Mouse (Mus musculus) testis, postnatal 10 days (tissue): ENCODE measurements around the gene Tmem37.
A peak's percentile ranks its signal among the peaks of the same experiment; 100 is the strongest.

Experiments used
- DNase-seq: peaks from one replicate; pipeline ENCODE4 v3.0.0; 2021; ENCODE audit warnings: low spot score

The Tmem37 gene

GRCm38 (mm10) chr1:120057674-120058430 lies 16.0 kb downstream of the Tmem37 start:
- DNase-seq, result no peak

DNA sequence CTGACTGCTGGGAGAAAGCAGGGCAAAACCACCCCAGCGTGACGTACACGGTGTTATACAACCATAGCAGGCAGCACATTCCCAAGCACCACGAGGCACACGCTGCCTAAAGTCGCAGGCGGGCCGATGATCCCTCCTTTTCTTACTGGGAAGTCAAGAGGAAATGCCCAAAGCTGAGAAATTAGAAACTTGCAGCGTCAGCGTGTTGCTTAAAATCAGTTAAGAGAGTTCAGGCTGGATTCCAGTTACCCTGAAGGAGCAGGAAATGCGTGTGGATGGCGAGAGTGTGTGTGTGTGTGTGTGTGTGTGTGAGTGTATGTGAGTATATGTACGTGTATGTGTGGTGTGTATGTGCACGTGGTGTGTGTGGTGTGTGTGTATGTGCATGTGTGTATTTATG lies 16.8 kb downstream of the Tmem37 start:
- peak; percentile 48 for DNase-seq

- peak; percentile 68 for DNase-seq
These were observed 17.6 kb downstream of the Tmem37 start for GRCm38 (mm10) chr1:120056236-120056635.

GRCm38 (mm10) chr1:120055475-120055874 lies 18.4 kb downstream of the Tmem37 start:
- no peak for DNase-seq

DNA sequence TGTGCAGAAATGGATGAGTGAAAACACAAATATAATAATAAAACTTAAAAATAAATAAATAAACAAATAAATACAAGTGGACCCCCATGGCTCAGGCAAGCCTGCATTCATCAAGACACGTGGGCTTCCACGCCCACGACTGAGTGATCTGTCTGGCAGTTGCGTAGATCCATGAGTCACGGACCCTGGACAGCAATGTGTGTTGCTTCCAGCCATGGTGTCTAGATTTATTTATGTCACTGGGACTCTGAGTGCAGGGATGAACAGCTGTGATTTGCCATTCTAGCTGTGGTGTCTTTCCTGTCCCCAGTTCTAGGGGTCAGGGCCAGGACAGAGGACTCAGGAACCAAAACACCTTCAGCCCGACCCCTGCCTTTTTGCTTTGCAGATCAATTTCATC lies 18.9 kb downstream of the Tmem37 start:
- DNase-seq, result no peak

DNA sequence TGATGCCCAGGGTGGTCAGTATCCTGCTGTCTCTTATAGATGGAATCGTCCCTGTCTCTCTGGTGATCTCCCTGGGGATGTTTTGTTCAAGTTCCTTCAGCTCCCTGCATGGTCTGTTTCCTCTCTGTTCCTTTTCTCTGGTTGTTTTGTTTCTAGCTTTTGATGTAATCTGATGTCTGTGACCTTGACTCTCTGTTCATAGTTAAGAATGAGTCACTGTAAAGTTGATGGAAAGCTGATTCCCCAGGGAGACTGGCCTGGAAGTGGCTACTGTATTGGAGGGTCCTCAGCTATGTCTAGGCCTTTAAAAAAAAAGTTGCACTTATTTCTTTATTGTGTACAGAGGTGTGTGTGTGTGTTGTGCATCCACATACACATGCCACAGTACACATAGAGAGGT lies 22.8 kb downstream of the Tmem37 start:
- no peak for DNase-seq

GRCm38 (mm10) chr1:120047325-120047724 lies 26.5 kb downstream of the Tmem37 start:
- DNase-seq, result no peak

DNA sequence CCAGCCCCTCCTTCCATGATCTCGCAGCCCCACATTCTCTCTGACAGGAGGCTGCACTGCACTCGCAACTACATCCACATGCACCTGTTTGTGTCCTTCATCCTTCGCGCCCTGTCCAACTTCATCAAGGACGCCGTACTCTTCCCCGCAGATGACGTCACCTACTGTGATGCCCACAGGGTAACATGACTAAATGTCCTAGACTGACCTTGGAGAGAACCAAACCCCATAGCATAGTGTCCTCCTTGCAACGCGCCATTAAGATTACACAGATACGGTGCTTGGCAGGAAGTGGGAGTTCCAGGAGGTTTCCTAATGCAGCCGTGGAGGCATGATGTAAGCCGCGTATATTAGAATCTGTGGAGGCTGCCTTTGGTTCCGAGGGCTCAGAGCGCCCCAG lies 29.3 kb downstream of the Tmem37 start:
- DNase-seq, result no peak

GRCm38 (mm10) chr1:120042421-120042820 lies 31.5 kb downstream of the Tmem37 start:
- DNase-seq, result no peak

- DNase-seq, result no peak
These were observed 35.3 kb downstream of the Tmem37 start for GRCm38 (mm10) chr1:120038594-120038993.

GRCm38 (mm10) chr1:120037021-120037683 lies 36.7 kb downstream of the Tmem37 start:
- peak; percentile 62 for DNase-seq

GRCm38 (mm10) chr1:120035456-120036034 lies 38.3 kb downstream of the Tmem37 start:
- DNase-seq, result no peak

DNA sequence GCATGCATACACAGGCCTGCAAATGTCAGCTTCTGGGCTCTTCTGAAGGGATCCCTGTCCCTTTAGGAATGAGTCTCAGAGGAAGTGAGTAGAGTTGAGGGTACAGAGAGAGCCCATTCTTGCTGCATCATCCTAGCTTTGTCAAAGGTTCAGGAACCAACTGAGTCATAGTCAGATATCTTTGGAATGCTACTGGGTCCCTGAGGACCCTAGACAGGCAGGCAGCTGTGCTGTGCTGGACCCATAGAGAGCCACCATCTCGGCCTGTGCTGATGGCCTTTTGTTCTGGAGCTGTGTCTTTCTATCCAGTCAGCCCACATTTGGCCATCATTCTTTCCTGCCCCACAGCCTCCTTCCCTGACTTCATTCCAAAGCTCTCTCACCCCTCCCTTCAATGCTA lies 39.1 kb downstream of the Tmem37 start:
- DNase-seq, result no peak

DNA sequence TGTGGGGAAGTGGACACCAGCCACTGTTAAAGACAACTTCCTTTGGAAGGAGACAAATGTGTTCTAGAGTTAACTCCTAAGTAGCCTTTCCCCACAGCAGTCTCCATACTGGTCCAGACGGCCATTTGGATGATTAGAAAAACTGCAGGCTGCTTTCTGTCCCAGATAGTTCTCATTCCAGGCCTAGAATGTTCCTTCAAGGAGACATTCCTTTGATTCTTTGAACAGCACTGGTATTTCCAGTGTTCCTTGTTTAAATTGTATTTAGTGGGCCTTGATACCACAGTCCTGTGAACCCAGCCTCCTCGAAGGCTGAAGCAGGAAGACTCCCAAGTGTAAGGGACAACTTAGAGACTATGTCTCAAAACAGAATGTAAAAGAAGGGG lies 40.4 kb downstream of the Tmem37 start:
- no peak for DNase-seq

DNA sequence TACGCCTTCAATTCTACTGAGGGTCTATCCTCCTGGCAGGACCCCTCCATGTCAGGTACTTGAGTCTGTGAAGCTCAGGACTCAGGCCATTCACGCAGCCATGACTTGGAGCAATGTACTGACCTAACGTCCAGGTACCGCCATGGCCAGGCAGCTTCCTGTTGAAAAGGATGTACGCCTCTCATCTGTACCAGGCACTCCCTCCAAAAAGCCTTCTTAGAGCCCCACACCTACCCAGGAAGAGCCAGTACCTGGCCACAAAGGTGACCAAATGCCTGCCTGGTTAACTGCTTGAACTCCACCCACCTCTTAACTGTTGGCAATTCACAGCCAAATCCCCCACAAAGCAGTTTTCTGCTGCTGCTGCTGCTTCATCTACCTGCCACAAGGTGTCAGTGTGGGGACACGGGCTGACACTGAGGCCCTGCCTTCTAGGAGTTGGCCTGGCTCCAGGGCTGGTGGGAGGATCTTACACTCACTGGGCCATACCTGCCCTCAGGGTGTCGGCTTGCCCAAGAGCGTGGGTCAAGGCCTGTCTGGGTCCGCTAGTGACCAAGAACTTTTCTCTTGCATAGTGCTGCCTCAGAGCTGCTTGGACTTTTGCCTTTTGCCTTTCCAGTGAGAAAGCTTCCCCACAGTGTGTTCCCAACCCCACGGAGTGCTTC lies 40.9 kb downstream of the Tmem37 start:
- peak; percentile 92 for DNase-seq

- DNase-seq, result no peak
These were observed 43.4 kb downstream of the Tmem37 start for GRCm38 (mm10) chr1:120030474-120030873.

GRCm38 (mm10) chr1:120027693-120028092 lies 46.2 kb downstream of the Tmem37 start:
- peak; percentile 51 for DNase-seq

GRCm38 (mm10) chr1:120025050-120025439 lies 48.8 kb downstream of the Tmem37 start:
- no peak for DNase-seq

GRCm38 (mm10) chr1:120024331-120025049 lies 49.4 kb downstream of the Tmem37 start:
- no peak for DNase-seq

DNA sequence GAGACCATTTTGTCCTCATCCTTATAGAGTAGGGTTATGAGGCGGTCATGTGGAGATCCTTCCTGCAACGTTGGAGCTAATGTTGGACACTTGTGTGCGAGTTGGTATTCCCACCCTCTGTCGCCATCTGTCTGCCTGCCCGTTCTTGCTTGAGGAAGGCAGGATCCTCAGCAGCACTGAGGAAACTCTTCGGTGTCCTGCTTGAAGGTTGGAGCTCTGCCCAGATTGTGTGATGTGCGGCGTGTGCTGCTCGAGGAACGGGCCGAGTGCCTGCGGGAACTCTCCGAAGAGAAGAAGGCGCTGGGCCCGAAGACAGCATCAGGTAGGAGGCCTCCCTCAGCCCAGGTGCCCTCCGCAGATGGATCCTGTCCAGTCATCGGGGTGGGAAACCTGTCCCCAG lies 51.9 kb downstream of the Tmem37 start:
- DNase-seq, result no peak

DNA sequence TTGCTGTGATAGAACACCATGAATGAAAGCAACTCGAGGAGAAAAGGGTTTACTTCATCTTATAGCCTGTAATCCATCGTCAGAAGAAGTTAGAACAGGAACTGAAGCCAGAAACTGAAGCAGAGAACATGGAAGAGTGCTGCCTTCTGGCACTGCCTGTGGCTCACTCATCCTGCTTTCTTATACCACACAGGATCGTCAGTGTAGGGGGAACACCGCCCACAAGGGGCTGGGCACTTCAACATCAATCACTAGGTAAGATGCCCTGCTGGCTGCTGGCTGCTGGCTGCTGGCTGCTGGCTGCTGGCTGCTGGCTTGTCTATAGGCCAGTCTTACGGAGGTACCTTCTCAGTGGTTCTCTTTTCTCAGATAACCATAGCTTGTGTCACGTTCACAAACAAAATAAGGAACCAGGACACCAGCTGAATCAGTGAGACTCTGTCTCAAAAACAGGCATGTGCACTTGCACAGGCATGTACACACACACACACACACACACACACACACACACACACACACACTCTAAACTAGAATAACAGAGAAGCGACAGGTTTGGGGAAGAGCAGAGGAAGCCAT lies 53.5 kb downstream of the Tmem37 start:
- DNase-seq, result no peak

DNA sequence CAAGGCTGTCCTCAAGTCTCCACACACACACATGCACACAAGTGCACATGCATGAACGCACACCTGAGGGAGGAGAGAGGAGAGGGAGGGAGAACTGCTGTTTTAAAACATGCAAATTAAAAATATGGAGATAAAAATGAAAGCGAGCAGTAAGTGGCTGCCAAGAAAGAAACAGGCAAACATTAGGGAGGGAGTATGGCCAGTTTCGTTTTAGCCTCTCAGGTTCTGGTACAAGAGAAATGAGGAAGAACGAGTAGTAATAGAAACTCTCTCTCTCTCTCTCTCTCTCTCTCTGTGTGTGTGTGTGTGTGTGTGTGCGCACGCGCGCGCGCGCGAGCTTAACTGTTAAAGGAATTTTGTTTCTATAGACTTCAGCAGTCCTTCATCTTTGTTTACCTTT lies 54.4 kb downstream of the Tmem37 start:
- no peak for DNase-seq
